Mouse (Mus musculus) layer of hippocampus, adult 8-10 months (tissue): ENCODE data around the gene Tes3-ps. TPM values are rescaled to one million over a fixed set of nuclear protein-coding genes. Genes with fewer than 3 reads are reported as not detected.

Source experiments
- DNase-seq, 2 experiments: peaks; one replicate each; pipeline ENCODE4 v3.0.0; 2022; ENCODE audit warnings: low spot score in 2 of 2
- total RNA-seq, 4 experiments: library from RNA; stranded (reverse); gene quantifications; 2 replicates each; pipeline ENCODE4 v1.2.4; 2022

Gene Tes3-ps
- total RNA-seq, 4 experiments from 2014 or later, result 0.79 to 2.0 (median 1.8) TPM

GRCm38 (mm10) chr13:49504510-49504909 lies 11.4 kb downstream of the Tes3-ps start, which contains the start of gene Ecm2:
TSS of gene Ecm2 (plus strand) at chr13:49504810.
- DNase-seq, result no peak

- DNase-seq, result no peak
Observed at GRCm38 (mm10) chr13:49505776-49506175, 12.7 kb downstream of the Tes3-ps start.

- no peak for DNase-seq
Observed at GRCm38 (mm10) chr13:49507176-49507575, 14.1 kb downstream of the Tes3-ps start.

- DNase-seq, result no peak
Observed at GRCm38 (mm10) chr13:49518761-49519160, 25.6 kb downstream of the Tes3-ps start.

GRCm38 (mm10) chr13:49526235-49526634 lies 33.1 kb downstream of the Tes3-ps start:
- no peak for DNase-seq

GRCm38 (mm10) chr13:49530636-49531035 lies 37.5 kb downstream of the Tes3-ps start:
- no peak for DNase-seq

GRCm38 (mm10) chr13:49536946-49537345 lies 43.8 kb downstream of the Tes3-ps start:
- no peak for DNase-seq

GRCm38 (mm10) chr13:49538693-49539092 lies 45.6 kb downstream of the Tes3-ps start:
- no peak for DNase-seq

- DNase-seq, result no peak
Observed at GRCm38 (mm10) chr13:49544279-49544678, 51.2 kb downstream of the Tes3-ps start, which contains the start of gene Aspn. TSS of gene Aspn (plus strand) at chr13:49544443.

GRCm38 (mm10) chr13:49545646-49546045 lies 52.5 kb downstream of the Tes3-ps start:
- no peak for DNase-seq

Other genes with a start within 250 kb of the Tes3-ps start
- 1 to 10 TPM; 2.6 to 5.3 (median 3.8) TPM for gene Susd3, start 244.6 kb upstream of the Tes3-ps start, total RNA-seq
- gene Fgd3, start 173.0 kb upstream of the Tes3-ps start, total RNA-seq, result 10 to 100 TPM in 1 of 4 experiments, 1 to 10 TPM in 3; 6.2 to 10.8 (median 8.6) TPM
- 10 to 100 TPM; 46.0 to 58.0 (median 50.2) TPM for gene Bicd2, start 151.7 kb upstream of the Tes3-ps start, total RNA-seq
- gene Ippk, start 72.1 kb upstream of the Tes3-ps start, total RNA-seq, result 10 to 100 TPM; 27.6 to 32.1 (median 30.7) TPM
- gene Ecm2, start 11.5 kb downstream of the Tes3-ps start, total RNA-seq, result 1 to 10 TPM; 6.6 to 9.4 (median 7.3) TPM
- 1 to 10 TPM in 2 of 4 experiments, under 1 TPM in 2; 0.85 to 1.0 (median 0.99) TPM for gene Aspn, start 51.1 kb downstream of the Tes3-ps start, total RNA-seq
- gene Omd, start 89.1 kb downstream of the Tes3-ps start, total RNA-seq, result 1 to 10 TPM in 2 of 4 experiments, under 1 TPM in 2; 0.94 to 1.1 (median 1.0) TPM
- gene Ogn, start 114.7 kb downstream of the Tes3-ps start, total RNA-seq, result 1 to 10 TPM; 6.3 to 8.9 (median 8.3) TPM
- 1 to 10 TPM; 1.6 to 2.2 (median 2.0) TPM for gene Cenpp, start 159.5 kb downstream of the Tes3-ps start, total RNA-seq
- 10 to 100 TPM; 22.9 to 32.5 (median 27.7) TPM for gene Nol8, start 159.8 kb downstream of the Tes3-ps start, total RNA-seq
- 10 to 100 TPM; 61.8 to 90.7 (median 70.2) TPM for gene Iars, start 188.8 kb downstream of the Tes3-ps start, total RNA-seq